Mouse (Mus musculus) MEL (cell line): ENCODE results near the gene Hira.

Source experiments
- NRF1 ChIP-seq: IDR thresholded peaks from 2 replicates; pipeline ENCODE4 v1.6.1; 2014; ENCODE audit warnings: low read depth, mild to moderate bottlenecking, inconsistent platforms, low read length, improper control_type of control experiment, moderate library complexity; ENCODE audit not compliant: poor library complexity, insufficient read depth, severe bottlenecking
- POLR2A ChIP-seq, 2 experiments: IDR thresholded peaks; 2 replicates each; pipeline ENCODE4 v1.6.1; 2011 to 2012; ENCODE audit warnings: low read length in 2 of 2, mild to moderate bottlenecking in 2 of 2, control low read depth in 1 of 2, improper control_type of control experiment in 1 of 2, low read depth in 1 of 2, moderate library complexity in 1 of 2; ENCODE audit not compliant: control insufficient read depth in 1 of 2, insufficient read depth in 1 of 2, poor library complexity in 1 of 2
- USF2 ChIP-seq, 2 experiments: IDR thresholded peaks; 2 replicates each; pipeline ENCODE4 v1.6.1; 2011 to 2012; ENCODE audit warnings: improper control_type of control experiment in 2 of 2, low read length in 2 of 2, borderline replicate concordance in 1 of 2, inconsistent platforms in 1 of 2, low read depth in 1 of 2, mild to moderate bottlenecking in 1 of 2; ENCODE audit not compliant: insufficient read depth in 1 of 2

DNA sequence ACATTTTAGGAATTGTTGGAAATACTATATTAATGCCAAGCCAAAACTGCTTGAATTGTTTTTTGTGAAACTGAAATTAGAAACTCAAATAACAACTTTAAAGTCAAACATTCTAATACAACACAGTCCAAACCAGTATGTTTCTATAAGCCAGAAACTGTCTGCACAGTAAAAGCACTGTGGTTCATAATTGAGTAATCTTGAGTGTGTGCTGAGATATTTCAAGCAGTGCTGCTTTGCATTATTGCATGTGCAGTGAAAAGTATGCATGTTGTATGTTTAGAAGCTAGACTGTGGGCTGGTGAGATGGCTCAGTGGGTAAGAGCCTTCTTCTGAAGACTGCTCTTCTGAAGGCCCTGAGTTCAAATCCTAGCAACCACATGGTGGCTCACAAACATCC is 7.2 kb downstream of the Hira start:
- TF ChIP-seq POLR2A (IDR thresholded peaks at IDR 0.05; ENCODE audit: control insufficient read depth in 1 of 2, insufficient read depth in 1 of 2, low read depth in 1 of 2, low read length in 2 of 2, poor library complexity in 1 of 2): no peak
- no peak for TF ChIP-seq USF2 (IDR thresholded peaks at IDR 0.05; ENCODE audit: borderline replicate concordance in 1 of 2, insufficient read depth in 1 of 2, low read depth in 1 of 2, low read length in 2 of 2)
- TF ChIP-seq NRF1: no peak
